Mouse (Mus musculus): ENCODE measurements around the gene Tmem120b.
A peak's percentile ranks its signal among the peaks of the same experiment; 100 is the strongest.

The Tmem120b gene

GRCm38 (mm10) chr5:123140694-123141554, 72.7 kb downstream of the Tmem120b start:
- DNase-seq (ENCODE audit: low spot score in 2 of 2) = peak; percentile 87 to 88

DNA sequence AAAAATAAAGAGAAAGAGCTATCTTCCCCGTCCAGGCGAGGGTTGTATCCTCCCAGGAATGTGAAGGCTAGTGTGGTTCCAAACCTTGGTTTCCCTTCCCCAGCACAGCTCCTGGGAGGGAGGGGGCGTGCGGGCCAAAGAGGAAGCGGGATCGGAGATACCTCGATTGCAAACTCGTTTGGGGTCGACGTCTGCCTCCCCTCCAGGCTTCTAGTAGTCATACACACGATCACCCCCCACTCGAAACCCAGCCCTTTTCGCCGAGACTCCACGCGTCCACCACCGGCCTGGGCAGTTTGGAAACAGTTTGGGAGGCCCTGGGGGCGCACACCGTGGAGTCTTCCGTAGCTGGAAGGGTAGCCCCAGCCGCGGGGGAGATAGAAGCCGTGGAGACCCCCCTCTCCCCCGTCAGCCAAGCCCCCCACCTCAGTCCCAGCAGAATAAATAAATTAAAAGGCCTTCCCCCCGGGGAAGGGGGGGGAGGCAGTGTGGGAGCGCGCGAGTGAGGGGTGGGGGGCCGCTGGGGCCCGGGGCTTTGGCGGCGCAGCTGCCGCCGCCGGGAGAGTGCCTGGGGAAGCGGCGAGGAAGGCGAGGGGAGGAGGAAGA, 73.4 kb downstream of the Tmem120b start:
- no peak for DNase-seq (ENCODE audit: low spot score in 2 of 2)

DNA sequence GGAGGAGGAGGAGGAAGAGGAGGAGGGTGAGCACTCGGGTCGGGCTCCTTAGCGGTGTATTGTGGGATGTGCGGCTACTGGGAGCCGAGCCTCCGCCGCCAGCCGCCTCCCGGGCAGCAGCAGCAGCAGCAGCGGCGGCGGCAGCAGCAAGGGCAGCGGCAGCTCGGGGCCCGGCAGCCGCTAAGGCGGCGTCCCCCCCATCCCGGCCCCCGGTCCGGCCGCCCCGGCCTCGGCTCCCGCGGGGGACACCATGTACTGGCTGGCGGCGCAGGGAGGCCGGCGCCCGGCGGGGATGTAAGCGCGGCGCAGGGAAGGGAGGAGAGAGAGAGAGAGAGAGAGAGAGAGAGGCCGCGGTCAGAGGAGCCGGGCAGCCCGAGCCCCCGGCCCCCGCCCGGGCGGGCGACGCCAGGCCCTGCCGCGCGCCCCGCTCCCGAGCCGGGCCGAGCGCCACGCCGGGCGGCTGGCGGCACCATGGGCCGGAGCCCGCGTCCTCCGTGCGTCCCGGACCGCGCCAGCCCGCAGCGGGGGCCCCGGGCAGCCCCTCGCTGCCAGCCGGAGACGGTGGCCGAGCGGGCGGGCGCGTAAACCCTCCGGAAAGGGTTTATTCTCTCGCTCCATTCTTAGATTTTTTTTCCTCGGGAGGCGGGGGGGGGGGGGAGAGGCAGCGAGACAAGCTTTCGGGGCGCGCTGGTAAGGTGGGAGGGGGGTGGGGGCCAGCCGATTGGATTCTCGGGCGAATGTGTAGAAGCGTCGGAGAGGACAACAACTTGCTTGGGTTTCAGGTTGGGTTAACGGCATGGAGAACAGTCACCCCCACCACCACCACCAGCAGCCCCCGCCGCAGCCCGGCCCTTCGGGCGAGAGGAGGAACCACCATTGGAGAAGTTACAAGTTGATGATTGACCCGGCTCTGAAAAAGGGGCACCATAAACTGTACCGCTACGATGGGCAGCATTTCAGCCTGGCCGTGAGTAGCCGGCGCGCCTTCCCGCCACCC, 74.2 kb downstream of the Tmem120b start, which contains the start of gene Setd1b:
Gene Setd1b (plus strand): TSS at position 33 of the 997 bp plus-strand sequence.
- DNase-seq (ENCODE audit: low spot score in 2 of 2) = no peak

GRCm38 (mm10) chr5:123143251-123143970, 75.2 kb downstream of the Tmem120b start:
- no peak for DNase-seq (ENCODE audit: low spot score in 2 of 2)

GRCm38 (mm10) chr5:123143971-123144745, 75.9 kb downstream of the Tmem120b start:
- DNase-seq (ENCODE audit: low spot score in 2 of 2) = peak in 1 of 2 experiments; percentile 50

- DNase-seq (ENCODE audit: low spot score in 2 of 2) = no peak
Measured at GRCm38 (mm10) chr5:123144746-123145590, 76.8 kb downstream of the Tmem120b start.

- DNase-seq (ENCODE audit: low spot score in 2 of 2) = no peak
Measured at GRCm38 (mm10) chr5:123146357-123146756, 78.1 kb downstream of the Tmem120b start.

- no peak for DNase-seq (ENCODE audit: low spot score in 2 of 2)
Measured at GRCm38 (mm10) chr5:123147569-123147968, 79.4 kb downstream of the Tmem120b start.

DNA sequence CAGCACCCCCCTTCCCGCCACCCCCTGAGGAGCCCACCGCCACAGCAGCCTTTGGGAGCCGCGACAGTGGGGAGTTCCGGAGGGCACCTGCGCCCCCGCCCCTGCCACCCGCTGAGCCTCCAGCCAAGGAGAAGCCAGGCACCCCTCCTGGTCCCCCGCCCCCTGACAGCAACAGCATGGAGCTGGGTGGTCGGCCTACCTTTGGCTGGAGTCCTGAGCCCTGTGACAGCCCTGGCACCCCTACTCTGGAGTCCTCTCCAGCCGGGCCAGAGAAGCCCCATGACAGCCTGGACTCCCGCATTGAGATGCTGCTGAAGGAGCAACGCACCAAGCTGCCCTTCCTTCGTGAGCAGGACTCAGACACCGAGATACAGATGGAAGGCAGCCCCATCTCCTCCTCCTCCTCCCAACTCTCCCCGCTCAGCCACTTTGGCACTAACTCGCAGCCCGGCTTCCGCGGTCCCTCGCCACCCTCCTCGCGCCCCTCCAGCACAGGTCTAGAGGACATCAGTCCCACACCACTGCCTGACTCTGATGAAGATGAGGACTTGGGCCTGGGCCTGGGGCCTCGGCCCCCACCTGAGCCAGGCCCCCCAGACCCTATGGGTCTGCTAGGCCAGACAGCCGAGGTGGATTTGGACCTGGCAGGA, 80.0 kb downstream of the Tmem120b start:
- DNase-seq (ENCODE audit: low spot score in 2 of 2) = no peak

GRCm38 (mm10) chr5:123149451-123150400, 81.5 kb downstream of the Tmem120b start:
- DNase-seq (ENCODE audit: low spot score in 2 of 2) = peak; percentile 86 to 91

DNA sequence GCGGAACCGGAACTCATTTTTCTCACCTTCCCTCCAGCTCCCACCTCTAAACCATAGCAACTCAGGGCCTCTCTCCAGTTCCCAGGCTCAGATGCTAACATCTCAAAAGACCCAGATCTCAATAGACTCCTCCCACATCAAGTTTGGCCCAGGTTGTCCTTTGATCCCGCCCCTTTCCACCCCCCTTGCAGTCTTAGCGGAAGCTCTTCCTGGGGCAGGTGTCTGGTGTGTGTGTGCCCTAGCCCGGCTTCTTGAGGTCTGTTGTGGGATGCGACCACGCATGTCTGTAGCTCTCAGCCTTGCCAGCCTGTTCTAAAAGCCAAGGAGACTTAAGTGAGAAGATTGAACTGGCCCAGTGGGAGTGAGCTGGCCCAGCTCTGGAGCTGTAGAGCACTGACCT, 82.4 kb downstream of the Tmem120b start:
- DNase-seq (ENCODE audit: low spot score in 2 of 2) = peak; percentile 76

DNA sequence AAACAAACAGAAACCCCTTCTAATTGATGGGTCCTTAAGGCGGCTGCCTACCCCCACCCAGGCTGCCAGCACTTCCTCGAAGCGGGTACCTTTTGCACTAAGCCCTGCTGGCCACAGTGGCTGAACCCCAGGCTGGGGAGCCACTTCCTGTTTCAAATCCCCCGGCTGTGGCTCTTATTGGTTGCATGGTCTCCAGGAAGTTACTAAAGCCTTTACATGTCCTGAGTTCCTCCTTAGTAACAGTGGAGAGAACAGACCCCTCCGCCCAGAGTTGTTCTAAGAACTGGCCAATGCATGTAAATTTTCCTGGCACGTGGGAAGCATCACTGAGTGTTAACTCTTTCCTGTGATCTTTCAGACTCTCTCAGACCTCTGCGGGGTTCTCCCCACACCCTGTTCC, 82.9 kb downstream of the Tmem120b start:
- DNase-seq (ENCODE audit: low spot score in 2 of 2) = peak; percentile 76 to 80

DNA sequence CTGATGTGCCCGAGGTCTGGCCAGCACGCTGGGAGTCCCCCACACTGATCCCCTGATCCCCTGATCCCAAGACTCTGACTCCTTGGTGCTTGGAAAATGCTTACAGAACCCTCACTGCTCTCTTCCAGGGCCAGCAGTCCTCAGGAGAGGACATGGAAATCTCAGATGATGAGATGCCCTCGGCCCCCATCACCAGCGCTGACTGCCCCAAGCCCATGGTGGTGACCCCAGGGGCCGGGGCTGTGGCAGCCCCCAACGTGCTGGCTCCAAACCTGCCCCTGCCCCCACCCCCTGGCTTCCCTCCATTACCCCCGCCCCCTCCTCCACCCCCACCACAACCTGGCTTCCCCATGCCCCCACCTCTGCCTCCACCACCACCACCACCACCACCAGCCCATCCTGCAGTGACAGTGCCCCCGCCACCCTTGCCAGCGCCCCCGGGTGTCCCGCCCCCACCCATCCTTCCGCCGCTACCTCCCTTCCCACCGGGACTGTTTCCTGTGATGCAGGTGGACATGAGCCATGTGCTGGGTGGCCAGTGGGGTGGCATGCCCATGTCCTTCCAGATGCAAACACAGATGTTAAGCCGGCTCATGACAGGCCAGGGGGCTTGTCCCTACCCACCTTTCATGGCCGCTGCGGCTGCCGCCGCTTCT, 83.6 kb downstream of the Tmem120b start:
- DNase-seq (ENCODE audit: low spot score in 2 of 2) = no peak

DNA sequence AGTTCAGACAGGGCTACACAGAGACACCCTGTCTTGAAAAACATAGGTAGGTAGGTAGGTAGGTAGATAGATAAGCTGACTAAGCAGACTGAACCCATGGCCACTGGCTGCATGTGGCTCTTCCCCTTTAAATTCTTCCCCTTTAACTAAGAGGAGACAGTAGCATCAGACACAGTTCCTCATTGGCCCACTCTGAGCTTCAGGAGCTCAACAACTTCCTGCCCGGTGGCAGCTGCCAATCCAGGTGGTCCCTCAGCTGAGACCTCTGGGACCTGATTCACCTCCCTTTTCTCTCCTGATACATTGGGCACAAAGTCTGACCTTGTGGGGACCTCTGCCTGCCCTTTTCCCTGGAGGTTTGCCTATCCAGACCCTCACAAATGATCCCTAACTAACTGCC, 84.7 kb downstream of the Tmem120b start:
- DNase-seq (ENCODE audit: low spot score in 2 of 2) = no peak

- DNase-seq (ENCODE audit: low spot score in 2 of 2) = peak; percentile 71 to 80
Measured at GRCm38 (mm10) chr5:123155425-123155824, 87.2 kb downstream of the Tmem120b start.

DNA sequence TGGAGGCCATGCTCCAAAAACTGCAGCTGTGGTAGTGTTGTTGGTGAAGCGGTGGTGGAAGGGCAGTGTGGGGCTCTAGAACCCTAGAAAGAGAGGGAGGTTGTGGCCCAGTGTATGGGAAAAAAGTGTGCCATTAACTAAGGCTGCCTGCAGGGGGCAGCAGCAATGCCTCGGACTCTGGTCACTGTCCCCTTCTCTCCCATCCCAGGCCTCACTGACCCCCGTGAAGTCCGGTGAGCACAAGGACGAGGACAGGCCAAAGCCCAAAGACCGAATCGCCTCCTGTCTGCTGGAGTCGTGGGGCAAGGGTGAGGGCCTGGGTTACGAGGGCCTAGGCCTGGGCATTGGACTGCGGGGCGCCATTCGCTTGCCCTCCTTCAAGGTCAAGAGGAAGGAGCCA, 88.5 kb downstream of the Tmem120b start:
- no peak for DNase-seq (ENCODE audit: low spot score in 2 of 2)

- no peak for DNase-seq (ENCODE audit: low spot score in 2 of 2)
Measured at GRCm38 (mm10) chr5:123157972-123158371, 89.8 kb downstream of the Tmem120b start.

Data from natural killer cell, adult 2 months (primary cell).